Mouse (Mus musculus): Measurements from ENCODE around the gene Rab39. TPM values are rescaled to one million over a fixed set of nuclear protein-coding genes. Genes with fewer than 3 reads are reported as not detected.

The Rab39 gene
- total RNA-seq, 2 experiments from 2014 or later: not detected

Other genes starting within 250 kb of the Rab39 start
- 1 to 10 TPM; 4.8 to 6.8 TPM for gene Atm, start 169.5 kb downstream of the Rab39 start, total RNA-seq (2021)
- 1 to 10 TPM; 3.6 to 4.3 TPM for gene Npat, start 169.2 kb downstream of the Rab39 start, total RNA-seq (2021)
- gene Acat1, start 95.8 kb downstream of the Rab39 start, total RNA-seq (2021): 100 to 1,000 TPM in 1 of 2 experiments, 10 to 100 TPM in 1; 84.1 to 102 TPM
- 10 to 100 TPM; 59.5 TPM for gene Cul5, start 36.2 kb downstream of the Rab39 start, total RNA-seq (2021)
- not detected for gene Slc35f2, start 65.3 kb upstream of the Rab39 start, total RNA-seq (2021)
- 1 to 10 TPM in 1 of 2 experiments, under 1 TPM in 1; 0.40 to 1.8 TPM for gene Sln, start 143.9 kb upstream of the Rab39 start, total RNA-seq (2021)

Data from gastrocnemius, postnatal 25 days (tissue).